Mouse (Mus musculus) CH12.LX (cell line): ENCODE measurements around the gene Rxfp4. TPM values are rescaled to one million over a fixed set of nuclear protein-coding genes. Genes with fewer than 3 reads are reported as not detected.
A peak's percentile ranks its signal among the peaks of the same experiment; 100 is the strongest.

Source experiments
- DNase-seq: peaks from one replicate; pipeline ENCODE4 v3.0.0-alpha.2; 2013; ENCODE audit errors: extremely low read depth
- H3K27ac ChIP-seq: 2 replicates; pipeline ENCODE4 v1.5.1; 2012; ENCODE audit warnings: low read depth, mild to moderate bottlenecking, control low read depth, moderate library complexity; ENCODE audit not compliant: insufficient read depth
- H3K27me3 ChIP-seq: replicated peaks from 2 replicates; pipeline ENCODE3; 2012; ENCODE audit warnings: inconsistent platforms
- H3K36me3 ChIP-seq, 2 experiments: replicated peaks in 1 of 2; 2 replicates each; pipeline versions ENCODE3 to v1.6.1; 2012; ENCODE audit warnings: inconsistent platforms in 1 of 2, low read length in 1 of 2, mild to moderate bottlenecking in 1 of 2, mixed read lengths in 1 of 2, moderate library complexity in 1 of 2; ENCODE audit not compliant: control insufficient read depth in 1 of 2, insufficient read depth in 1 of 2
- H3K4me1 ChIP-seq, 2 experiments: 2 replicates each; pipeline ENCODE4 v1.6.1; 2012; ENCODE audit warnings: inconsistent platforms in 1 of 2, moderate library complexity in 1 of 2; ENCODE audit not compliant: insufficient read depth in 2 of 2, control insufficient read depth in 1 of 2
- H3K4me2 ChIP-seq: 2 replicates; pipeline ENCODE4 v1.6.1; 2012; ENCODE audit warnings: low read depth, mild to moderate bottlenecking, control low read depth; ENCODE audit not compliant: poor library complexity, insufficient read depth, severe bottlenecking
- H3K4me3 ChIP-seq, 3 experiments: fragments of 150-350 bp in 1 of 3; sonication (generic) in 1 of 3; replicated peaks in 1 of 3; 2 replicates each; pipeline versions ENCODE3 to v1.5.1; 2011 to 2012; ENCODE audit warnings: low read depth in 2 of 3, low read length in 2 of 3, mild to moderate bottlenecking in 2 of 3, moderate library complexity in 2 of 3, control low read depth in 1 of 3, improper control_type of control experiment in 1 of 3, inconsistent platforms in 1 of 3, mixed read lengths in 1 of 3; ENCODE audit not compliant: poor library complexity in 1 of 3
- H3K79me2 ChIP-seq: replicated peaks from 2 replicates; pipeline ENCODE4 v1.6.1; 2012; ENCODE audit warnings: mild to moderate bottlenecking, moderate library complexity; ENCODE audit not compliant: control insufficient read depth, poor library complexity, insufficient read depth, severe bottlenecking; ENCODE audit errors: extremely low read depth
- H3K9ac ChIP-seq: 2 replicates; pipeline ENCODE4 v1.6.1; 2012; ENCODE audit warnings: low read depth, mild to moderate bottlenecking, control low read depth, moderate library complexity; ENCODE audit not compliant: insufficient read depth
- H3K9me3 ChIP-seq: replicated peaks from 2 replicates; pipeline ENCODE3; 2012; ENCODE audit warnings: low read length, inconsistent platforms, mixed read lengths
- CHD2 ChIP-seq: IDR thresholded peaks from 2 replicates; pipeline ENCODE4 v1.6.1; 2011; ENCODE audit warnings: low read length, improper control_type of control experiment
- CTCF ChIP-seq, 2 experiments: IDR thresholded peaks in 1 of 2; conservative IDR thresholded peaks in 1 of 2; 2 replicates each; pipeline ENCODE4 v1.5.1; 2011 to 2012; ENCODE audit warnings: low read depth in 2 of 2, low read length in 2 of 2, improper control_type of control experiment in 1 of 2, inconsistent platforms in 1 of 2, mild to moderate bottlenecking in 1 of 2, moderate library complexity in 1 of 2
- ELF1 ChIP-seq: IDR thresholded peaks from 2 replicates; pipeline ENCODE4 v1.6.1; 2014; ENCODE audit warnings: low read depth, mild to moderate bottlenecking, inconsistent platforms, low read length, improper control_type of control experiment
- ETS1 ChIP-seq: conservative IDR thresholded peaks from 2 replicates; pipeline ENCODE4 v1.6.1; 2012; ENCODE audit warnings: low read depth, mild to moderate bottlenecking, inconsistent platforms, low read length, improper control_type of control experiment, moderate library complexity
- GABPA ChIP-seq: IDR thresholded peaks from 2 replicates; pipeline ENCODE4 v1.6.1; 2012; ENCODE audit warnings: low read depth, low read length, improper control_type of control experiment, inconsistent platforms; ENCODE audit not compliant: insufficient replicate concordance
- HCFC1 ChIP-seq: IDR thresholded peaks from 2 replicates; pipeline ENCODE4 v1.6.1; 2012; ENCODE audit warnings: low read depth, mild to moderate bottlenecking, inconsistent platforms, low read length, improper control_type of control experiment
- JUND ChIP-seq: conservative IDR thresholded peaks from 2 replicates; pipeline ENCODE4 v1.6.1; 2011; ENCODE audit warnings: low read depth, low read length, improper control_type of control experiment
- KAT2A ChIP-seq: IDR thresholded peaks from 2 replicates; pipeline ENCODE4 v1.6.1; 2012; ENCODE audit warnings: low read length, improper control_type of control experiment, inconsistent platforms; ENCODE audit not compliant: insufficient replicate concordance
- MAFK ChIP-seq: IDR thresholded peaks from 2 replicates; pipeline ENCODE4 v1.6.1; 2011; ENCODE audit warnings: low read length, improper control_type of control experiment; ENCODE audit not compliant: insufficient replicate concordance
- MAX ChIP-seq: IDR thresholded peaks from 2 replicates; pipeline ENCODE4 v1.6.1; 2011; ENCODE audit warnings: low read length, improper control_type of control experiment
- MAZ ChIP-seq: IDR thresholded peaks from 2 replicates; pipeline ENCODE4 v1.6.1; 2012; ENCODE audit warnings: low read depth, mild to moderate bottlenecking, inconsistent platforms, low read length, improper control_type of control experiment, moderate library complexity
- MEF2A ChIP-seq: IDR thresholded peaks from 2 replicates; pipeline ENCODE4 v1.6.1; 2014; ENCODE audit warnings: low read depth, mild to moderate bottlenecking, inconsistent platforms, low read length, improper control_type of control experiment, borderline replicate concordance
- MYC ChIP-seq: IDR thresholded peaks from 2 replicates; pipeline ENCODE4 v1.6.1; 2011; ENCODE audit warnings: low read depth, mild to moderate bottlenecking, improper control_type of control experiment, low read length
- NELFE ChIP-seq: IDR thresholded peaks from 2 replicates; pipeline ENCODE4 v1.6.1; 2011; ENCODE audit warnings: low read depth, low read length, improper control_type of control experiment
- NRF1 ChIP-seq: IDR thresholded peaks from 2 replicates; pipeline ENCODE4 v1.6.1; 2014; ENCODE audit warnings: low read depth, mild to moderate bottlenecking, inconsistent platforms, low read length, improper control_type of control experiment, moderate library complexity
- POLR2A ChIP-seq: IDR thresholded peaks from 2 replicates; pipeline ENCODE4 v1.6.1; 2011; ENCODE audit warnings: low read depth, mild to moderate bottlenecking, improper control_type of control experiment, low read length
- POLR2AphosphoS2 ChIP-seq: IDR thresholded peaks from 2 replicates; pipeline ENCODE4 v1.6.1; 2011; ENCODE audit warnings: low read depth, low read length, improper control_type of control experiment
- RAD21 ChIP-seq: IDR thresholded peaks from 2 replicates; pipeline ENCODE4 v1.6.1; 2011; ENCODE audit warnings: low read depth, mild to moderate bottlenecking, low read length, improper control_type of control experiment, moderate library complexity
- RCOR1 ChIP-seq: conservative IDR thresholded peaks from 2 replicates; pipeline ENCODE4 v1.6.1; 2012; ENCODE audit warnings: low read depth, mild to moderate bottlenecking, inconsistent platforms, low read length, improper control_type of control experiment
- SIN3A ChIP-seq: IDR thresholded peaks from 2 replicates; pipeline ENCODE4 v1.6.1; 2012; ENCODE audit warnings: low read length, improper control_type of control experiment, inconsistent platforms
- SMC3 ChIP-seq: IDR thresholded peaks from 2 replicates; pipeline ENCODE4 v1.6.1; 2011; ENCODE audit warnings: low read depth, low read length, improper control_type of control experiment
- TBP ChIP-seq: conservative IDR thresholded peaks from 2 replicates; pipeline ENCODE4 v1.6.1; 2011; ENCODE audit warnings: low read depth, low read length, improper control_type of control experiment
- TCF12 ChIP-seq: IDR thresholded peaks from 2 replicates; pipeline ENCODE4 v1.6.1; 2014; ENCODE audit warnings: low read depth, mild to moderate bottlenecking, inconsistent platforms, low read length, improper control_type of control experiment
- UBTF ChIP-seq: IDR thresholded peaks from 2 replicates; pipeline ENCODE4 v1.6.1; 2012; ENCODE audit warnings: low read depth, mild to moderate bottlenecking, inconsistent platforms, low read length, improper control_type of control experiment, moderate library complexity
- ZC3H11A ChIP-seq: IDR thresholded peaks from 2 replicates; pipeline ENCODE4 v1.6.1; 2012; ENCODE audit warnings: low read depth, mild to moderate bottlenecking, inconsistent platforms, low read length, improper control_type of control experiment
- ZKSCAN1 ChIP-seq: IDR thresholded peaks from 2 replicates; pipeline ENCODE4 v1.6.1; 2012; ENCODE audit warnings: low read depth, inconsistent platforms, low read length, improper control_type of control experiment, borderline replicate concordance
- ZMIZ1 ChIP-seq: IDR thresholded peaks from 2 replicates; pipeline ENCODE4 v1.6.1; 2012; ENCODE audit warnings: low read depth, mild to moderate bottlenecking, inconsistent platforms, low read length, improper control_type of control experiment
- ZNF384 ChIP-seq: IDR thresholded peaks from 2 replicates; pipeline ENCODE4 v1.6.1; 2012; ENCODE audit warnings: low read depth, low read length, improper control_type of control experiment, inconsistent platforms
- dilution Hi-C: fragments of 300-500 bp; cut with MboI; formaldehyde crosslinking; loops from 2 replicates; pipeline ENCODE4 v1.14.3; 2020; ENCODE audit warnings: low sequenced_read_pairs; ENCODE audit not compliant: extremely low pct_unique_long_range_greater_than_20kb, extremely low pct_ligation_motif_present
- in situ Hi-C: fragments of 300-500 bp; cut with MboI; formaldehyde crosslinking; loops from 3 replicates; pipeline ENCODE4 v1.14.3; 2019; ENCODE audit warnings: low sequenced_read_pairs, low pct_ligation_motif_present, low pct_unique_long_range_greater_than_20kb, mixed read lengths
- polyA plus RNA-seq: library from polyadenylated mRNA; unstranded; fragments of >175 nt; gene quantifications from 2 replicates; pipeline ENCODE4 v1.2.1, GENCODE M21; 2012; ENCODE audit warnings: low read depth; ENCODE audit not compliant: insufficient read length
- total RNA-seq, 2 experiments: library from RNA; depleted of rRNA; stranded (reverse); fragments of 300-350 nt in 1 of 2; fragments of >200 nt in 1 of 2; gene quantifications; 2 replicates each; pipeline ENCODE4 v1.2.3; 2012 to 2014

Gene Rxfp4
- total and polyA plus RNA-seq, 3 experiments, result not detected

GRCm38 (mm10) chr3:88648452-88649168 lies 4.3 kb downstream of the Rxfp4 start:
- TF ChIP-seq UBTF (peak; percentile 17; the same call in 1 of the 2 replicates), SIN3A (no peak), RCOR1 (no peak; the same call in 1 of the 2 replicates), ELF1 (no peak), HCFC1 (0 out of 2 replicates have a peak, but pooled peaks have one; percentile 4), TCF12 (0 out of 2 replicates have a peak, but pooled peaks have one; percentile 1), POLR2A (0 out of 2 replicates have a peak, but pooled peaks have one; percentile 6), SMC3 (no peak)
- Histone ChIP-seq H3K4me1 (peaks cover 45 to 82% of the 10 kb centered on the region in 2 experiments), H3K27ac (peak overlapping the region; percentile 82), H3K36me3 (peaks cover 26 to 35% of the 10 kb centered on the region in 2 experiments), H3K4me2 (peak overlapping the region; percentile 73; the same call in 1 of the 2 replicates), H3K27me3 (no peaks in the 10 kb centered on the region), H3K9me3 (no peaks in the 10 kb centered on the region), H3K4me3 (no peak overlapping the region), H3K79me2 (no peaks in the 10 kb centered on the region), H3K9ac (peak overlapping the region; percentile 22; the same call in 1 of the 2 replicates)
- in situ Hi-C loops, result no loop called here
- dilution Hi-C loops, result no loop called here
- no peak for DNase-seq

DNA sequence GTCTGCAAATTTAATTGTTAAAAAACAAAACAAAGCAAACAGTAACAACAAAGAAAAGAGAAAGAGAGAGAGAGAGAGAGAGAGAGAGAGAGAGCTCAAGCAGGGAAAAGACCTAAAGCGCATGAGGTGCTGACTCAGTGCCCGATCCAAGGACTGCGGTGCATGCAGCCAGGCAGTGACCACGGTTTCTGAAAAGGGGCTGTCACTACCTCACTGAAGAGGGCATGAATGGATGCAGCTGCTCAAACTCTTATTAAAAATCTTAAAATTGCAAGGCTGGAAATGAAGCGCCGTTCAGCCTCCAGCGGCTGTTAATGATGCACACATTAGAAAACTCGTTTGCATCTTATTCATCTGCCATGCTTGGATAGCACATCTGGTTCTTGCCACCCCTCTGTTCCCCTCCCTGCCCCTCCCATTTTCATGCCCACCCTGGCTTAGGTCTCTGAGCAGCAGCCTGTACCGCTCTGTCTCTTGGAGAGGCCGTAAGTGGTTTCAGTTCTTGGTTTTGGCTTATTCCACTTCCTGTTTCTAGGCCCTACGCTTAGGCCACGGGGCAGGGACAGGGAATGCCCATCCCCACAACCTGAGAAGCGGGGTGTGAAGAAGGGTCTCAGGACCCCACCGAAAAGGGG lies 5.0 kb downstream of the Rxfp4 start:
- dilution Hi-C loops (no loop called here), in situ Hi-C loops (no loop called here)
- DNase-seq, result peak; percentile 90
- Histone ChIP-seq H3K9ac (peak overlapping the region; percentile 23), H3K4me3 (no peak overlapping the region), H3K27ac (peak overlapping the region; percentile 82), H3K27me3 (no peaks in the 10 kb centered on the region), H3K36me3 (peaks cover 34 to 42% of the 10 kb centered on the region in 2 experiments), H3K4me1 (peaks cover 40 to 75% of the 10 kb centered on the region in 2 experiments), H3K79me2 (no peaks in the 10 kb centered on the region), H3K9me3 (no peaks in the 10 kb centered on the region), H3K4me2 (peak overlapping the region; percentile 73)
- TF ChIP-seq MYC (peak; percentile 64; the same call in 1 of the 2 replicates), SIN3A (peak; percentile 67; the same call in 1 of the 2 replicates), UBTF (peak; percentile 64; the same call in 1 of the 2 replicates), HCFC1 (peak; percentile 53), ELF1 (peak; percentile 81), MAFK (peak; percentile 14; the same call in 1 of the 2 replicates), MAZ (peak; percentile 90), POLR2A (peak; percentile 29; the same call in 1 of the 2 replicates), TCF12 (peak; percentile 77), SMC3 (no peak; the same call in 1 of the 2 replicates), ZNF384 (no peak), ZMIZ1 (no peak; the same call in 1 of the 2 replicates), RAD21 (no peak; the same call in 1 of the 2 replicates), CTCF (conservative IDR thresholded peaks at IDR 0.05 in 1 of 2, IDR thresholded peaks at IDR 0.05 in 1 of 2; ENCODE audit: low read depth in 2 of 2, low read length in 2 of 2) (no peak), TBP (no peak), NRF1 (0 out of 2 replicates have a peak, but pooled peaks have one; percentile 18), ZC3H11A (no peak), MEF2A (peak; percentile 78), NELFE (no peak), KAT2A (no peak), POLR2AphosphoS2 (no peak), ZKSCAN1 (no peak), JUND (no peak), CHD2 (peak; percentile 79), GABPA (no peak), ETS1 (peak; percentile 59; the same call in 1 of the 2 replicates), MAX (no peak)
